Mouse (Mus musculus) kidney, adult 2 months (tissue): Measurements from ENCODE around the gene Tmem132c. TPM values are rescaled to one million over a fixed set of nuclear protein-coding genes. Genes with fewer than 3 reads are reported as not detected.

Source experiments
- DNase-seq: peaks from one replicate; pipeline ENCODE4 v3.0.0; 2021
- H3K27ac ChIP-seq: fragments of 200-500 bp; 2 replicates; pipeline ENCODE4 v1.5.1; 2012; ENCODE audit warnings: low read depth, low read length, control low read depth, inconsistent platforms; ENCODE audit not compliant: insufficient read depth
- H3K27me3 ChIP-seq: fragments of 200-500 bp; replicated peaks from 2 replicates; pipeline ENCODE4 v1.6.1; 2012; ENCODE audit warnings: mild to moderate bottlenecking, moderate library complexity, low read length, inconsistent platforms; ENCODE audit not compliant: control insufficient read depth, insufficient read depth
- H3K36me3 ChIP-seq: fragments of 200-500 bp; 2 replicates; pipeline ENCODE4 v1.6.1; 2012; ENCODE audit warnings: mild to moderate bottlenecking, moderate library complexity, low read length, inconsistent platforms; ENCODE audit not compliant: control insufficient read depth, insufficient read depth
- H3K4me1 ChIP-seq: fragments of 200-500 bp; 2 replicates; pipeline ENCODE4 v1.6.1; 2011; ENCODE audit warnings: low read length; ENCODE audit not compliant: control insufficient read depth, insufficient read depth
- H3K4me3 ChIP-seq: fragments of 200-500 bp; 2 replicates; pipeline ENCODE4 v1.5.1; 2011; ENCODE audit warnings: mild to moderate bottlenecking, low read depth, low read length, control low read depth; ENCODE audit not compliant: insufficient read depth
- CTCF ChIP-seq: fragments of 200-500 bp; conservative IDR thresholded peaks from 2 replicates; pipeline ENCODE4 v1.5.1; 2011; ENCODE audit warnings: low read depth, mild to moderate bottlenecking, control low read depth, low read length, moderate library complexity, mixed read lengths; ENCODE audit not compliant: insufficient read depth, insufficient read length
- POLR2A ChIP-seq: fragments of 200-500 bp; IDR thresholded peaks from one replicate; pipeline ENCODE4 v1.6.1; 2011; ENCODE audit warnings: low read depth, low read length, control low read depth
- WGBS: fragments of 180-500 bp; shearing (Covaris S2); methylation state at CpG from one replicate; pipeline ENCODE4 v1.1.7; 2018; 5-methylcytosine and 5-hydroxymethylcytosine counted together
- polyA plus RNA-seq: library from polyadenylated mRNA; depleted of rRNA; stranded (reverse); fragments of >200 nt; gene quantifications from 2 replicates; pipeline ENCODE4 v1.2.3, GENCODE M21; 2012

Gene Tmem132c
- polyA plus RNA-seq, 1 experiment, result 0.17 TPM

DNA sequence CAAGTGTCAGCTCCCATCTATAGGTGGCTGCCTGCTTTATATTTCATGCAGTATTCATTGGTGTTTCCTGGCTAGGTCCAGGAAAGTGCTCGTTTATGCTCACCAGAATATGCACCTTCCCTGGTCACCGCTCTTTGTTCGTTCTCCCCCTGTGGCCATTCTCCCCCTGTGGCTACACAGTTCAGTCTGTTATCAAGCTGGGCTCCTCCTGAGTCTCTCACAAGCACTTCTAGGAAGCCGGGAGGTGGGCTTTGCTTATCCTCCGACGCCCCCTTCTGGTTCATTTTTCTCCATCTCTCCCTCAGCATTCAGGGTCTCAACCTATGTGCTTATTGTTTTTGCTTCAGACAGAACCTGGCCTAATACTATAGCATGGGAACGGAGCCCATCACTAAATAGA is 6.9 kb upstream of the Tmem132c start:
- no peak for DNase-seq
- TF ChIP-seq POLR2A, result no peak
- TF ChIP-seq CTCF, result no peak
- WGBS, result 8% methylated on average over 7 of the region's 7 CpGs
- no peaks in the 10 kb centered on the region for H3K4me1 ChIP-seq
- H3K27me3 ChIP-seq, result no peaks in the 10 kb centered on the region
- no peak overlapping the region for H3K4me3 ChIP-seq
- H3K27ac ChIP-seq, result no peak overlapping the region
- no peaks in the 10 kb centered on the region for H3K36me3 ChIP-seq

- peak; percentile 44 for DNase-seq
- Histone ChIP-seq H3K27me3 (no peaks in the 10 kb centered on the region), H3K36me3 (no peaks in the 10 kb centered on the region), H3K4me1 (no peaks in the 10 kb centered on the region), H3K27ac (no peak overlapping the region), H3K4me3 (no peak overlapping the region)
- peak; percentile 62 for TF ChIP-seq CTCF
- no peak for TF ChIP-seq POLR2A
- 3% methylated on average over 11 of the region's 11 CpGs for WGBS
Measured at GRCm38 (mm10) chr5:127235203-127235602, 6.4 kb upstream of the Tmem132c start.

DNA sequence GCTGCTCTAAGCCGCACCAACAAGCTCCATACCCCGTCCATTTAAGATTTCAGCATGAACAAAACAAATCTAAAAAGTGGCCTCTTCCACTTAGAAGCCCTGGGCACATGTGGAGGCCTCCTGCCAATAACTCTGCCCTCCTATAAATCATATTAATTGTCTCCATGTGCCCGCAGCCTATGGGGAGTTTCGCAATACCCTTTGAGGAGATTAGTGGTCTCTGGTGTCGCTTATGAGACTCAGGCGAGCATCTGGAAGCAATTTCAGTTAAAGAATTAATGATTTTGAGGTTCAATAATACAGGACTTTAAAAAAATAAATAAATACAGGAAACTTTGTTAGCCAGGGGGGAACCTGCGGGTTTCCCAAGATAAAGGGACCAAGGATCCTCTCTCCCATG is 1.9 kb upstream of the Tmem132c start:
- 61% methylated on average over 7 of the region's 7 CpGs for WGBS
- no peak overlapping the region for H3K27ac ChIP-seq
- H3K4me3 ChIP-seq, result no peak overlapping the region
- TF ChIP-seq CTCF (no peak), POLR2A (no peak)
- no peaks in the 10 kb centered on the region for H3K36me3 ChIP-seq
- no peaks in the 10 kb centered on the region for H3K4me1 ChIP-seq
- peaks cover 5% of the 10 kb centered on the region; the same call in 1 of the 2 replicates for H3K27me3 ChIP-seq
- DNase-seq, result no peak

GRCm38 (mm10) chr5:127240646-127241045 is 962 bp upstream of the Tmem132c start:
- Histone ChIP-seq H3K27ac (no peak overlapping the region), H3K4me3 (no peak overlapping the region), H3K27me3 (peaks cover 5% of the 10 kb centered on the region; the same call in 1 of the 2 replicates), H3K36me3 (no peaks in the 10 kb centered on the region), H3K4me1 (no peaks in the 10 kb centered on the region)
- no peak for DNase-seq
- TF ChIP-seq POLR2A (no peak), CTCF (no peak)
- 26% methylated on average over 4 of the region's 4 CpGs for WGBS

GRCm38 (mm10) chr5:127241925-127242762 is 536 bp downstream of the Tmem132c start:
- WGBS, result 1% methylated on average over 73 of the region's 73 CpGs
- H3K4me1 ChIP-seq, result no peaks in the 10 kb centered on the region
- H3K27ac ChIP-seq, result no peak overlapping the region
- TF ChIP-seq POLR2A (no peak), CTCF (no peak)
- H3K36me3 ChIP-seq, result no peaks in the 10 kb centered on the region
- no peak for DNase-seq
- peaks cover 5% of the 10 kb centered on the region; the same call in 1 of the 2 replicates for H3K27me3 ChIP-seq
- H3K4me3 ChIP-seq, result no peak overlapping the region; the same call in 1 of the 2 replicates

GRCm38 (mm10) chr5:127242763-127243160 is 1.2 kb downstream of the Tmem132c start:
- TF ChIP-seq CTCF (no peak), POLR2A (no peak)
- Histone ChIP-seq H3K36me3 (no peaks in the 10 kb centered on the region), H3K4me3 (no peak overlapping the region), H3K27me3 (peaks cover 5% of the 10 kb centered on the region; the same call in 1 of the 2 replicates), H3K27ac (no peak overlapping the region), H3K4me1 (no peaks in the 10 kb centered on the region)
- WGBS, result 1% methylated on average over 13 of the region's 13 CpGs
- no peak for DNase-seq

DNA sequence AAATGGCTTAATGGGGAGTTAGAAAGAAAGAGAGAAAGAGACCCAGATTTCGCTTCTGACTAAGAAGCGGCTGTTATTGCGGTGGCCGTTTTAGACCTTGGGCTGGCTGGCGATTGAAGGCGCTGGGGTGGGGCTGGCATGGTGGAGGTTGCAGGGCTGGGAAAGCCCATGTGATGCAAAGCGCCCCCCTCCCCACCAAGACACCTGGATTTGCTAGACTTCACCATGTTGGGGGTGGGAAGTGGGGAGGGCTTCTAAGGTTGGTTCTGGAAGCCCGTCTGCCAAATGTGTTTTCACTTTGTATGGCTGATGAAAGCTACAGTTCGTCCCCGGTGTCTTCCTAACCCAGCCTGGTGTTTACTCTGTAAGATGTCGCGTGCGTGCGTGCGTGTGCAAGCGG is 1.6 kb downstream of the Tmem132c start:
- no peak for DNase-seq
- Histone ChIP-seq H3K27me3 (peaks cover 5% of the 10 kb centered on the region; the same call in 1 of the 2 replicates), H3K27ac (no peak overlapping the region), H3K4me1 (no peaks in the 10 kb centered on the region), H3K4me3 (no peak overlapping the region), H3K36me3 (no peaks in the 10 kb centered on the region)
- WGBS, result 2% methylated on average over 16 of the region's 16 CpGs
- no peak for TF ChIP-seq CTCF
- no peak for TF ChIP-seq POLR2A
